Mouse (Mus musculus): Measurements from ENCODE around the gene Carmil1. TPM values are rescaled to one million over a fixed set of nuclear protein-coding genes. Genes with fewer than 3 reads are reported as not detected.

Gene Carmil1
- polyA plus RNA-seq, 1 experiment from 2014 or later, result 48.6 TPM

GRCm38 (mm10) chr13:24101157-24102130 is 179.2 kb downstream of the Carmil1 start:
- Histone ChIP-seq H3K27me3 (ENCODE audit: control insufficient read depth, insufficient read depth, low read length) (no peaks in the 10 kb centered on the region), H3K9ac (ENCODE audit: low read depth, low read length) (no peak overlapping the region), H3K4me1 (ENCODE audit: control insufficient read depth, insufficient read depth, low read length) (no peaks in the 10 kb centered on the region), H3K27ac (ENCODE audit: low read depth, low read length) (no peak overlapping the region), H3K36me3 (ENCODE audit: control insufficient read depth, insufficient read depth, low read length) (peaks cover 3% of the 10 kb centered on the region; the same call in 1 of the 2 replicates), H3K4me2 (replicated peaks; ENCODE audit: low read depth, low read length) (no peak overlapping the region), H3K4me3 (ENCODE audit: low read length) (no peak overlapping the region), H3K9me3 (ENCODE audit: control insufficient read depth, low read length) (no peaks in the 10 kb centered on the region)
- 80% methylated on average over 11 of the region's 11 CpGs for WGBS
- ATAC-seq (ENCODE audit: low FRiP score, low TSS enrichment), result no peak

- Histone ChIP-seq H3K4me2 (replicated peaks; ENCODE audit: low read depth, low read length) (no peak overlapping the region), H3K36me3 (ENCODE audit: control insufficient read depth, insufficient read depth, low read length) (peaks cover 3% of the 10 kb centered on the region; the same call in 1 of the 2 replicates), H3K27ac (ENCODE audit: low read depth, low read length) (no peak overlapping the region), H3K9ac (ENCODE audit: low read depth, low read length) (no peak overlapping the region), H3K27me3 (ENCODE audit: control insufficient read depth, insufficient read depth, low read length) (no peaks in the 10 kb centered on the region), H3K9me3 (ENCODE audit: control insufficient read depth, low read length) (no peaks in the 10 kb centered on the region), H3K4me1 (ENCODE audit: control insufficient read depth, insufficient read depth, low read length) (no peaks in the 10 kb centered on the region), H3K4me3 (ENCODE audit: low read length) (no peak overlapping the region)
- no peak for ATAC-seq (ENCODE audit: low FRiP score, low TSS enrichment)
- WGBS, result 93% methylated on average over 11 of the region's 11 CpGs
These were observed 180.0 kb downstream of the Carmil1 start for GRCm38 (mm10) chr13:24100516-24101094.

- no peaks in the 10 kb centered on the region for H3K9me3 ChIP-seq (ENCODE audit: control insufficient read depth, low read length)
- no peaks in the 10 kb centered on the region for H3K27me3 ChIP-seq (ENCODE audit: control insufficient read depth, insufficient read depth, low read length)
- WGBS, result 95% methylated on average over 6 of the region's 6 CpGs
- H3K9ac ChIP-seq (ENCODE audit: low read depth, low read length), result no peak overlapping the region
- H3K4me2 ChIP-seq (replicated peaks; ENCODE audit: low read depth, low read length), result no peak overlapping the region
- peaks cover 3% of the 10 kb centered on the region; the same call in 1 of the 2 replicates for H3K36me3 ChIP-seq (ENCODE audit: control insufficient read depth, insufficient read depth, low read length)
- ATAC-seq (ENCODE audit: low FRiP score, low TSS enrichment), result no peak
- no peak overlapping the region for H3K4me3 ChIP-seq (ENCODE audit: low read length)
- no peaks in the 10 kb centered on the region for H3K4me1 ChIP-seq (ENCODE audit: control insufficient read depth, insufficient read depth, low read length)
- no peak overlapping the region for H3K27ac ChIP-seq (ENCODE audit: low read depth, low read length)
These were observed 184.0 kb downstream of the Carmil1 start for GRCm38 (mm10) chr13:24096573-24096972.

GRCm38 (mm10) chr13:24094825-24095547 is 185.6 kb downstream of the Carmil1 start:
- H3K27ac ChIP-seq (ENCODE audit: low read depth, low read length), result no peak overlapping the region
- H3K4me1 ChIP-seq (ENCODE audit: control insufficient read depth, insufficient read depth, low read length), result no peaks in the 10 kb centered on the region
- ATAC-seq (ENCODE audit: low FRiP score, low TSS enrichment), result no peak
- H3K9me3 ChIP-seq (ENCODE audit: control insufficient read depth, low read length), result no peaks in the 10 kb centered on the region
- no peaks in the 10 kb centered on the region for H3K27me3 ChIP-seq (ENCODE audit: control insufficient read depth, insufficient read depth, low read length)
- H3K9ac ChIP-seq (ENCODE audit: low read depth, low read length), result no peak overlapping the region
- H3K36me3 ChIP-seq (ENCODE audit: control insufficient read depth, insufficient read depth, low read length), result peaks cover 3% of the 10 kb centered on the region; the same call in 1 of the 2 replicates
- H3K4me2 ChIP-seq (replicated peaks; ENCODE audit: low read depth, low read length), result no peak overlapping the region
- 91% methylated on average over 6 of the region's 6 CpGs for WGBS
- no peak overlapping the region for H3K4me3 ChIP-seq (ENCODE audit: low read length)

DNA sequence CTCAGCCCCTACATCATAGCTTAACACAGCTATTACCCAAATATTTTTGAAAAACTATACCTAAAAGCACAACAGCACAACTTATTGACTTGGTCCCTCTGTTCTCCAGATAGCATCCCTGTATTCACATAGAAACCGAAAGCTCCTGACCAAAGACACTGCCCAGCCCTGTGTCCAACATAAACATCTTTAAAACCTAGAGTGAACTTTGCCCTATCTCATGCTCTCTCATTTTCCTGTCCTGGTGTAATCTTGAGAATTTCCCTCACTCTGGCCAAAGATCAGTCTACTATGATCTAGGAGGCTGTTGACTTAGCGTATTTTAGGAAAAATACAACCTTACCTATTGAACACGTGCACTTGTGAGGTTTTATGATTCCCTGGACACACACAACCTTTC is 187.5 kb downstream of the Carmil1 start:
- 86% methylated on average over 3 of the region's 3 CpGs for WGBS

GRCm38 (mm10) chr13:24092073-24092472 is 188.5 kb downstream of the Carmil1 start:
- peaks cover 3% of the 10 kb centered on the region; the same call in 1 of the 2 replicates for H3K36me3 ChIP-seq (ENCODE audit: control insufficient read depth, insufficient read depth, low read length)
- no peaks in the 10 kb centered on the region for H3K9me3 ChIP-seq (ENCODE audit: control insufficient read depth, low read length)
- no peak for ATAC-seq (ENCODE audit: low FRiP score, low TSS enrichment)
- no peaks in the 10 kb centered on the region for H3K4me1 ChIP-seq (ENCODE audit: control insufficient read depth, insufficient read depth, low read length)
- no peak overlapping the region for H3K4me2 ChIP-seq (replicated peaks; ENCODE audit: low read depth, low read length)
- H3K9ac ChIP-seq (ENCODE audit: low read depth, low read length), result no peak overlapping the region
- no peak overlapping the region for H3K4me3 ChIP-seq (ENCODE audit: low read length)
- no peaks in the 10 kb centered on the region for H3K27me3 ChIP-seq (ENCODE audit: control insufficient read depth, insufficient read depth, low read length)
- no peak overlapping the region for H3K27ac ChIP-seq (ENCODE audit: low read depth, low read length)
- WGBS, result 94% methylated on average over 5 of the region's 5 CpGs

More for the DNA sequence above, 187.5 kb downstream of the Carmil1 start:
- ATAC-seq (ENCODE audit: low FRiP score, low TSS enrichment), result no peak
- Histone ChIP-seq H3K27ac (ENCODE audit: low read depth, low read length) (no peak overlapping the region), H3K4me1 (ENCODE audit: control insufficient read depth, insufficient read depth, low read length) (no peaks in the 10 kb centered on the region), H3K9ac (ENCODE audit: low read depth, low read length) (no peak overlapping the region), H3K36me3 (ENCODE audit: control insufficient read depth, insufficient read depth, low read length) (peaks cover 3% of the 10 kb centered on the region; the same call in 1 of the 2 replicates), H3K27me3 (ENCODE audit: control insufficient read depth, insufficient read depth, low read length) (no peaks in the 10 kb centered on the region), H3K9me3 (ENCODE audit: control insufficient read depth, low read length) (no peaks in the 10 kb centered on the region), H3K4me3 (ENCODE audit: low read length) (no peak overlapping the region), H3K4me2 (replicated peaks; ENCODE audit: low read depth, low read length) (no peak overlapping the region)

- H3K36me3 ChIP-seq (ENCODE audit: control insufficient read depth, insufficient read depth, low read length), result peaks cover 2% of the 10 kb centered on the region; the same call in 1 of the 2 replicates
- WGBS, result 56% methylated on average over 4 of the region's 4 CpGs
- no peaks in the 10 kb centered on the region for H3K9me3 ChIP-seq (ENCODE audit: control insufficient read depth, low read length)
- no peak overlapping the region for H3K4me2 ChIP-seq (replicated peaks; ENCODE audit: low read depth, low read length)
- H3K27ac ChIP-seq (ENCODE audit: low read depth, low read length), result no peak overlapping the region
- H3K9ac ChIP-seq (ENCODE audit: low read depth, low read length), result no peak overlapping the region
- no peaks in the 10 kb centered on the region for H3K4me1 ChIP-seq (ENCODE audit: control insufficient read depth, insufficient read depth, low read length)
- ATAC-seq (ENCODE audit: low FRiP score, low TSS enrichment), result no peak
- no peak overlapping the region for H3K4me3 ChIP-seq (ENCODE audit: low read length)
- no peaks in the 10 kb centered on the region for H3K27me3 ChIP-seq (ENCODE audit: control insufficient read depth, insufficient read depth, low read length)
These were observed 198.4 kb downstream of the Carmil1 start for GRCm38 (mm10) chr13:24082153-24082552.

- Histone ChIP-seq H3K4me1 (ENCODE audit: control insufficient read depth, insufficient read depth, low read length) (no peaks in the 10 kb centered on the region), H3K4me3 (ENCODE audit: low read length) (no peak overlapping the region), H3K9me3 (ENCODE audit: control insufficient read depth, low read length) (no peaks in the 10 kb centered on the region), H3K4me2 (replicated peaks; ENCODE audit: low read depth, low read length) (no peak overlapping the region), H3K27me3 (ENCODE audit: control insufficient read depth, insufficient read depth, low read length) (no peaks in the 10 kb centered on the region), H3K9ac (ENCODE audit: low read depth, low read length) (no peak overlapping the region), H3K36me3 (ENCODE audit: control insufficient read depth, insufficient read depth, low read length) (peaks cover 2% of the 10 kb centered on the region; the same call in 1 of the 2 replicates), H3K27ac (ENCODE audit: low read depth, low read length) (no peak overlapping the region)
- no peak for ATAC-seq (ENCODE audit: low FRiP score, low TSS enrichment)
- WGBS, result 82% methylated on average over 7 of the region's 7 CpGs
These were observed 198.9 kb downstream of the Carmil1 start for GRCm38 (mm10) chr13:24081698-24082097.

Measured in kidney, embryonic 14.5 days (tissue).